21 mouse cellular contexts compared by ENCODE assay signal in the genomic region with DNA sequence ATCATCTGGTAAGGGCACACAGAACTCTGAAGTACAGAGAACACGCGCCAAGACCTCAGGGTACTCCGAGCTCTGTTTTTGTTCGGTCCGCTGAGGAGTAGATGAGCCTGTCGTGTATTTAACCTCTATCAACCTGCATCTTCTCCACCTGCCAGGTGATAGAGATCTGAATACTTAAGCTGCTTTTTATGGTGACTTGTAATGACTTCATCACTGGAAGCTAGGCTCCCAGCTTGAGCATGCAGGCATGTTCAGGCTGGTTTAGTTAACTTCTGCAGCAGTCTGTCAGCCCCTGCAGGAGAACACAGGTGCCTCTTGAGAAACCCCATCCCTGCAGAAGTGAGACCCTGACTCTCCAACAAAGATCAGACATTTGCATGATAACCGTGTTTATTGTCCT. TPM values are rescaled to one million over a fixed set of nuclear protein-coding genes. Genes with fewer than 3 reads are reported as not detected.
"Had no signal": no experiment of that assay in that cellular context is flagged by ENCODE, and none has a peak within 500 bp of the region (broad histone marks: within the 10 kb centered on the region; RNA-seq: fewer than 3 reads in every experiment).

No protein-coding gene starts in this region.

- H3K36me3 ChIP-seq: lung, embryonic 15.5 days; midbrain, embryonic 13.5 days; midbrain, embryonic 15.5 days; neural tube, embryonic 13.5 days; neural tube, embryonic 15.5 days had no signal

- H3K4me2 ChIP-seq: lung, embryonic 15.5 days; midbrain, embryonic 11.5 days; midbrain, embryonic 13.5 days; midbrain, embryonic 15.5 days; neural tube, embryonic 13.5 days; neural tube, embryonic 15.5 days had no signal

- DNase-seq: liver, postnatal 0 days; lung, adult 2 months; lung, postnatal 14 days; lung, postnatal 36 days; retina, postnatal 1 day; right cerebral cortex, adult 18-20 months; right cerebral cortex, postnatal 25 days; right cerebral cortex, postnatal 4 days; spleen, adult 18-20 months; thymus, adult 18-20 months; thymus, postnatal 14 days; thymus, postnatal 36 days had no signal

- H3K27ac ChIP-seq: lung, embryonic 15.5 days; macrophage; midbrain, embryonic 13.5 days; midbrain, embryonic 15.5 days; neural tube, embryonic 13.5 days; neural tube, embryonic 15.5 days had no signal

- H3K9me3 ChIP-seq: lung, embryonic 15.5 days; megakaryocyte, embryonic 14.5 days; midbrain, embryonic 13.5 days; midbrain, embryonic 15.5 days; neural tube, embryonic 13.5 days; neural tube, embryonic 15.5 days had no signal

- H3K27me3 ChIP-seq: lung, embryonic 15.5 days; midbrain, embryonic 13.5 days; midbrain, embryonic 15.5 days; neural tube, embryonic 13.5 days; neural tube, embryonic 15.5 days had no signal

- H3K4me3 ChIP-seq: lung, embryonic 15.5 days; megakaryocyte, embryonic 14.5 days; midbrain, embryonic 13.5 days; midbrain, embryonic 15.5 days; neural tube, embryonic 13.5 days; neural tube, embryonic 15.5 days had no signal

- H3K9ac ChIP-seq: liver, postnatal 0 days; lung, embryonic 15.5 days; midbrain, embryonic 13.5 days; midbrain, embryonic 15.5 days; neural tube, embryonic 13.5 days; neural tube, embryonic 15.5 days had no signal

- H3K4me1 ChIP-seq: lung, embryonic 15.5 days; midbrain, embryonic 13.5 days; midbrain, embryonic 15.5 days; neural tube, embryonic 13.5 days; neural tube, embryonic 15.5 days had no signal

- ATAC-seq: liver, postnatal 0 days; lung, postnatal 0 days; midbrain, embryonic 13.5 days; midbrain, embryonic 15.5 days had no signal

RNA-seq across cellular contexts. Expression of a gene that starts 40.6 kb away (rescaled TPM):
- polyA plus RNA-seq: macrophage had no signal
